Mouse (Mus musculus): ENCODE measurements around the gene Adssl1. TPM values are rescaled to one million over a fixed set of nuclear protein-coding genes. Genes with fewer than 3 reads are reported as not detected.

Adssl1 gene
- polyA plus RNA-seq, 1 experiment, result 0.90 TPM

DNA sequence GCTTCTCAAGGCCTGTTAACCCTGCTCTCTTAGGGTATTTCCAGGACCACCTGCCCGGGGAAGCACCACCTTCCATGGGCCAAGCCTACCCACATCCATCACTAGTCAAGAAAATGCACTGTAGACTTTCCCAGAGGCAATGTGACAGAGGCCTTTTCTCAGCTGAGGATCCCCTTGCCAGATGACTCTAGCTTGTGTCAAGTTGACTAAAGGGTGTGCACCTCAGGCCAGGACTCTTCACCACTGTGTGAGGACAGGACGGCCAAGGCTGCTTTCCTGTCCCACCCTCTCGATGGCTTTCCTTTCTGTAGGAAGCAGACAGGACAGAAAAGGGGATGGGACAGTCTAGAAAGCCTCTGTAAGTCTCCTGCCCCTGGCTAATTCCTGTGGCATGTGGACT lies 28.1 kb upstream of the Adssl1 start:
- WGBS, result 88% methylated on average over 3 of the region's 3 CpGs
- DNase-seq (ENCODE audit: low read depth, low spot score), result no peak

DNA sequence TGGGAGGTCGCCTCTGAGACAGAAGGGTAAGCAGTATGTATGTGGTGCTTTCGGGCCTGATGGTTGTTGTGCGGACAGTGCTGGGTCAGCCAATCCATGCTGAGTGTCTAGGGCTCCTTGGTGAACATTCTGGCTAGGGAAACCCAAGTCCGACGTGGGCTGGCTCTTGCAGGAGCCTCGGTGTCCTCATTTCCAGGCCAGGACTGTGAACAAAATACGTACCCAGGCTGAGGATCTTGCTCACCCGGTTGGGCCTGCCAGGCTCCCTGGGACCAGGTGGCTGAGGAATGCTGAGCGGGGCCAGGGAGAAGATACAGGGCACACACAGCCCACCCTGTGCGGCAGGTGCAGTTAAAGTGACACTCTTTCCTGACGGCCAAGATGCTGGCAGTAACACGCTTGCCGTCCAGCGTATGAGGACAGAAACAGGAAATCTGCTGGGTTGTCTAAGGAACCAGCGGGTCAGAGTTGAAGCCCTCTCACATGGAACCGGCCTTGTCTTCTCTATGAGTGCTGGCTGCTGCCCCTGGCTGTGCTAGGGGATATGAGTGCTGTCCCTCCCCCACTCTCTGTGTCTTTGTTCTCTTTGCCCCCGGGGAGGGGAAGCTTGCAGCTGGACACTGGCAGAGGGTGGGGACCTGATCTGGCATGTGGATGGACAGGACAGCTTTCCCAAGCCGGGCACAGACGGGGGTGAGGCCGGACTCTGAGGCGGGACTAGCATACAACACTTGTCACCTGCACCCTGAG lies 26.7 kb upstream of the Adssl1 start:
- 78% methylated on average over 21 of the region's 21 CpGs for WGBS
- no peak for DNase-seq (ENCODE audit: low read depth, low spot score)

DNA sequence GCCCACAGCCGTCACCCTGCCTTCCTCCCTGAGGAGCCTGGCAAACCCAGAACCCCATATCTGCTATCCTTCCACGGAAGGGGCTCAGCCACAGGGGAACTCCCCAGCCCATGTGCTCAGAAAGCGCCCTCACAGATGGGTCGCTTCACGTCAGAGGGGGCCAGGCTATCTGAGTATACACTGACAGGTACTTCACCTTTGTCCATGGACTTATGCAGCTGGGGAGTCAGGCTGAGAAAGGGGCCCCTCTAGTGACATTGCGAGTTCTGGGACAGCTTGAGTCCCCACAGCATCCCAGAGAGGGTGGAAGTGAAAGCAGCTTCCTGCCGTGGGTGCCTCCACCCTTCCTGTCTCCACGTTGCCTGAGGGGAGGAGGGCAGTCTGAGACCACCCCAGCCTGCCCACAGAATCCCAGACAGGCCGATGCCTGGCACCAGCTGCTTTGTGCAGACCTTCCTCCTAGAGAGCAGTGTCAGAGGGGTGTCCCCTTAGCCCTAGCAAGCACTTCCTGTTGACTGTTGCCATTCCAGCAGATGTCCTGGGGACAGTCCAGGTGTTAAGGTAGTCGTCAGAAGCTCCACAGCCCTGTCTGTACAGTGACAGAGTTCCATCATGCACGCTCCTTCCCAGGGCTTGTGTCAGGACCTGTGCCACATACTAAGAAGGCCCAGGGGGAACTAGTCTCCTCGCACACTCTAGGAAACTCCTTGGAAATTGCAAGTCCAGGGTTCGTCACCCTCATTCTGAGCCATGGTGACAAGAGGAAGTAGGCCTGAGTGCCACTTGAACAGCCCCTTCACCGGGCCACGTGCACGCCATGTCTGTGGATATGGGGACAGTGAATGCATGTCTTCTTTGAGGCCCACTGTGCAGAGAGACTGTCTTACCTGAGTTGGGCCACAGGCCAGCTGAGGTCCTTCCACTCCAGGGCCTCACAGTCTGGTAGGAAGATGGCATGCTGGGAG lies 25.6 kb upstream of the Adssl1 start:
- DNase-seq (ENCODE audit: low read depth, low spot score), result no peak
- 71% methylated on average over 16 of the region's 16 CpGs for WGBS

DNA sequence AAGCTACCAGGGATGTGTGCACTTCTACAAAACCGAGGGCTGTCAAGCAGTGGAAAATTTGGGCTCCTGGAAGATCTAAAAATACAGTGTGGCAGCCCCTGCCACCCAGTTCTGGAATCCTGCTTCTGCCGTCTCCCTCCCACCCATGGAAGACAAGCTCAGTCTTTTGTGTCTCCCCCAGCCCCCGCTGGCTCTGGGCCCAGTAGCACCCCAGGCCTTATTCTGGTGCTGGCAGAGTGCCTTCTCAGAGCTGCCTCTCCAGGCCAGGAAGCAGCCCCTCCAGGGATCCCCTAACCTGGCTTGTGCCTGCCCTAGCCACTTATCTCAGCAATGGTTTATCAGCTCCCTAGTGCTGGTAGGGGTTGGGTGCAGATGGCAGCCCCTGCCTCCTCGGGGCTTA lies 24.9 kb upstream of the Adssl1 start:
- no peak for DNase-seq (ENCODE audit: low read depth, low spot score)
- WGBS, result 72% methylated on average over 4 of the region's 4 CpGs

DNA sequence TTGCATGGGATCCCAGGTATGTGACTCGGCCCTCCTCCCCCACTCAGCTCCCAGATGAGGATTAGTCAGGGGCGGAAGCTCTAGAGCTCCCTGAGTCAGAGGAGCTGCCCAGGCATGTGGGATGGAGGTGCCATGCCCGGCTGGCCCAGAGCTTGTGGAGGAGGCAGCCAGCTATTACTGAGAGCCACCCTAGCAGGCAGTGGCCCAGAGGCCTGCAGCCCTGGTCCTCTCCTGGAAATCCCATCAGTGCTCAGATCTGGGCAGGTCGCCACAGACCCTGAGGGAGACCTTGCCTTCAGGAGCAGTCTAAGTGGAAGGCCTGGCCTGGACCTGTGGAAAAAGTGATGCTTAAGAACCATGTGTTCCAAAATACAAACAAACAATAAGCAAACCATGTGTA lies 24.2 kb upstream of the Adssl1 start:
- WGBS, result 68% methylated on average over 4 of the region's 4 CpGs
- DNase-seq (ENCODE audit: low read depth, low spot score), result no peak

DNA sequence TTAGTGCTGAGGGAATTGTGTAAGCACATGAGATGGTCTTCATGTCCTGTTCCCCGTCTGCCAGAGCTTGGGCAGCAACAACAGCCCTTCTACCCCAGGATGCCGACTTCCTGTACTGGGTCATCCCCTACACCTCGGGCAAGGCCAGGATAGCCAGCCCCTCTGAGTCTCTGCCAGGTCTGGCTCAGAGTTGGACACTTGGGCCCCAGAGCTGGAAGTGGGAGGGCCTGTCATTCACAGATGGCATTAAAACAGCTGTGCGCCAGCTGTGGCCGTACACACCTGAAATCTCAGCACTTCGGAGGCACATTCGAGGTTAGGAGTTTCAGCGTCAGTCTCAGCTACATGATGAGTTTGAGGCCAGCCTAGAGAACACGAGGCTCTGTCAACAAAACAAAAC lies 23.4 kb upstream of the Adssl1 start:
- DNase-seq (ENCODE audit: low read depth, low spot score), result no peak
- 63% methylated on average over 9 of the region's 9 CpGs for whole genome bisulfite sequencing

DNA sequence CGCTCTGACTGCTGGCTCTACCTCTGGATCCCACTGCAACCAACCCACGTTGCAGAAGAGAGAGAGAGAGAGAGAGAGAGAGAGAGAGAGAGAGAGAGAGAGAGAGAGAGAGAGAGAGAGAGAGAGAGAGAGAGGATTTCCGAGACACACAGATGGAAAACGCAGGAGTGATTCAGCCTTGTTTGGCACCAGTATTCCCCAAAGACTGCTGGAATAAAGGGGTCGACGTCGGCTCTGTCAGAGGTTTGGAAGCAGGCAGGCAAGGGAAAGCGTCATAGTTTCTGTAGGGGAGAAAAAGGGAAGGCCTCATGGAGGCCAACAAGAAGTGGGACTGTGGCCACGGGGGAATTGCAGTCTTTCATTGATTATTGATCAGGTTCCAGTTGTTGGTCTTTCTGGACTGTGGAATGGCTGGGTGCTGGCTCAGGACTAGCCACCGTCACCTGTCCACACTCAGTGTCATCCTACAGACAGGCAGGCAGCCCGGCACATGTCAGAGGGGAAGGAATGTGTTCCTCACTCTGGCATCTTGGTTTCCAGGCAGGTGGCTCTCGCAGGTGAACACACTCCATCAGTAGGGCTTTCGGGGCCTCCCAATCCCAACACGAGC lies 22.8 kb upstream of the Adssl1 start:
- no peak for DNase-seq (ENCODE audit: low read depth, low spot score)
- 79% methylated on average over 14 of the region's 14 CpGs for WGBS

DNA sequence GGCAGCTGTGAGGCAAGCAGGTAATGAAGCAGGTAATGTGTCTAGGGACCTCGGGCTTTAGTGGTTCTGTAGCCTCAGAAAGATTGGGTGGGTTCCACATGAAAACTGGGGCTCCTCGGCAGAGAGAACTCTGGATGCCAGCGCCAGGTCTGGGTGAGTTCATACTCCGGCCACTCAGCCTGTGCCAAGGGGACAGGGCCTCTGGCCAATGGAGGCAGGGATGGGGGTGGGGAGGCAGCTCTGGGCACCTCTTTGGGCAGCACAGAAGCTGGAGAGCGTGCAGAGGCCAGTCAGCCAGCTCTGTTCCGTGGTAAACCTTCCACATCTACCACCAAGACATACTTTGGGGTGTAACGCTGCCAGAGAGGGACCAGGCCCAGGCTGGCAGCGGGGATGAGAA lies 22.2 kb upstream of the Adssl1 start:
- DNase-seq (ENCODE audit: low read depth, low spot score), result no peak
- 93% methylated on average over 8 of the region's 8 CpGs for WGBS

DNA sequence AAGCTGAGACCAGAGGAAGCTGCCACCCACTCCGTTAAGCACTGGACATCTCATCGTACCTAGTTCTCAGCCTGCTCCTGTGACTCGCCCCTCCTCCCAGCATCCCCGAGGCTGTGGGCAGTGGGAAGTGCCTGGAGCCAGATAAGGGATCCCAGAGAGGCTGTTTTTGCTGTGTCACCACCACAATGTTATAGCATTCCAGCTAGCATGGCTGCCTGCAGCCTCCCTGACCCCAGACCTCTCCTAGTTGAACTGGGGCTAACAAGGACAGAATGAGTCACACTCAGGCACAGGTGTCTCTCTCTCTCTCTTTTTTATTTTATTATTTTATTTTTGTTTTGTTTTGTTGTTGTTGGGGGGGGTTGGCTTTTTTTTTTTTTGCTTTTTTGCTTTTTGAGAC lies 20.6 kb upstream of the Adssl1 start:
- WGBS, result 61% methylated on average over 4 of the region's 4 CpGs
- no peak for DNase-seq (ENCODE audit: low read depth, low spot score)

DNA sequence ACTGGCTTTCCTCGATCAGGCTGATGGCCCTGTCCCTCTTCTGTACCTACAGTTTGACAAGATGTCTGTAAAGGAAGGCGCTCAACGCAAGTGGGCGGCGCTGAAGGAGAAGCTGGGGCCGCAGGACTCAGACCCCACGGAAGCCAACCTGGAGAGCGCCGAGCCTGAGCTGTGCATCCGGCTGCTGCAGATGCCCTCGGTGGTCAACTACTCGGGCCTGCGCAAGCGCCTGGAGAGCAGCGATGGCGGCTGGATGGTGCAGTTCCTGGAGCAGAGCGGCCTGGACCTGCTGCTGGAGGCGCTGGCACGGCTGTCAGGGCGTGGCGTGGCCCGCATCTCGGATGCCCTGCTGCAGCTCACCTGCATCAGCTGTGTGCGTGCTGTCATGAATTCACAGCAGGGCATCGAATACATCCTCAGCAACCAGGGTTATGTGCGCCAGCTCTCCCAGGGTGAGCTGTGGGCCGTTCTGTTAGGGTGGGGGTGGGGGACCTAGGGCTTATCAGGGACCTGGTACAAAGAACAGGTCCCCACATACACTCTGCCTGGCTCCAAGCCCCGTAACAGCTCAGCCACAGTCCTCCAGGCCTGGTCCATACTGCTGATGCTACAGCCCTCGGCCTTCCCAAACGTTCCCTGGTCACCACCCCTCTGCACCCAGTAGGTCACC lies 19.8 kb upstream of the Adssl1 start:
- 91% methylated on average over 30 of the region's 30 CpGs for WGBS
- no peak for DNase-seq (ENCODE audit: low read depth, low spot score)

DNA sequence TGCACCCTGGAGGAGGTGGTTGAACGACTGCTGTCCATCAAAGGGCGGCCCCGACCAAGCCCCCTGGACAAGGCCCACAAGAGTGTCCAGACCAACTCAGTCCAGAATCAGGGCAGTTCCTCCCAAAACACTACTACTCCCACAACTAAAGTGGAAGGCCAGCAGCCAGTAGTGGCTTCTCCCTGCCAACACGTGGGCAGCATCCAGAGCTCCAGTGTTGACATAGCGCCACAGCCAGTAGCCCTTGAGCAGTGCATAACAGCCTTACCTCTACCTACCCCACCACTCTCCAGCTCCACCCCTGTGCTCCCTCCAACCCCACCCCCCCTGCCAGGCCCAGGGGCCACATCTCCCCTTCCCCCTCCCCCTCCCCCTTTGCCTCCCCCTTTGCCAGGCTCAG lies 15.8 kb upstream of the Adssl1 start:
- 85% methylated on average over 5 of the region's 5 CpGs for WGBS

DNA sequence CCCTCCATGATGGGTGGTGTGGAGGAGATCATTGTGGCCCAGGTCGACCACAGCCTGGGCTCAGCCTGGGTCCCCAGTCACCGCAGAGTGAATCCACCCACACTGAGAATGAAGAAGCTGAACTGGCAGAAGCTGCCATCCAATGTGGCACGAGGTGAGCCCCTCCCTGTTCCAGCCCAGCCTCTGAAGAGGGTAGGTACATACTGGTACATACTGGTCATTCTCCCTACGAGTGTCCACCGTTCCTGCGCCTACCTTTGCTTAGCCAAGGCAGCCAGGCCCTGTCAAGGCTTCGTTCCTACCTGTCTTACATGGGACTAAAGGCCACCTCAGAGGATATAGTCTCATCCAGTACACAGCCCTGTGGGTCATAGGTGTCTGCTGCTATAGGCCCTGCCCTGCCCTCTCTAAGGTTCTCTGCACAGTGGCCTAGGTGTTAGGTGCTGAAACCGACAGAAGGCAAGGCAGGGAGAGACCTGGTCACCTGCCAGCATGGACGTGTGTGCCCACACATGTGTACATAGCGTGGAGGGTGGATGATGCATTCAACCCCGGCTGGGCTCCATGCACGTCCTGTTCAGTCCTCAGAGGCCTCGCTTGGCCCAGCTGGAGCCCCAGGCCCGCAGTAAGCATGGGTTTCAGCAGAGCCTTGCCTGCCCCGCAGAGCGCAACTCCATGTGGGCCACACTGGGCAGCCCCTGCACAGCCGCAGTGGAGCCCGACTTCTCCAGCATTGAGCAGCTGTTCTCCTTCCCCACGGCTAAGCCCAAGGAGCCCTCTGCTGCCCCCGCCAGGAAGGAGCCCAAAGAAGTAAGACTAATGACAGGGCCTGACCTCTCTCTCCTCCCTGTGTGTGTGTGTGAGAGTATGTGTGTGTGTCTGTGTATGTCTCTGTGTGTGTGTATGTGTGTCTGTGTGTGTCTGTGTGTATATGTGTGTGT lies 14.9 kb upstream of the Adssl1 start:
- 72% methylated on average over 20 of the region's 20 CpGs for WGBS
- no peak for DNase-seq (ENCODE audit: low read depth, low spot score)

More for the DNA sequence above, 15.8 kb upstream of the Adssl1 start:
- no peak for DNase-seq (ENCODE audit: low read depth, low spot score)

DNA sequence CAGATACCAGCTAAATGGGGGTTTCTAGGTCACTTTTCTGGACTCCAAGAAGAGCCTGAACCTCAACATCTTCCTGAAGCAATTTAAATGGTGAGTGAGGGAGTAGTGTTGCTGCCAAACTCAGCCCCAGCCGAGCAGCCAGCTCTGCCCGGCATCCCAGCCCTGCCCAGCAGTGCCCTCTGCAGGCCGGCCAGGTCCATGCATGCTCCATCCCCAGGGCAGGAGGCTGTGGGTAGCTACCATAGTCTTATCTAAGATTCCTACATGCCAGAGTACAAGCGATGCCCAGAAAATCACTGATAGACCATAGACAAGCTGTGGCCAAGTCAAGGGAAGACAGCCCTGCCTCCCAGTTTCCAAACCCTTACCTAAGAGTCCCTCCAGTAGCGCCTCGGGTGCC lies 14.1 kb upstream of the Adssl1 start:
- DNase-seq (ENCODE audit: low read depth, low spot score), result no peak
- whole genome bisulfite sequencing, result 42% methylated on average over 6 of the region's 6 CpGs

DNA sequence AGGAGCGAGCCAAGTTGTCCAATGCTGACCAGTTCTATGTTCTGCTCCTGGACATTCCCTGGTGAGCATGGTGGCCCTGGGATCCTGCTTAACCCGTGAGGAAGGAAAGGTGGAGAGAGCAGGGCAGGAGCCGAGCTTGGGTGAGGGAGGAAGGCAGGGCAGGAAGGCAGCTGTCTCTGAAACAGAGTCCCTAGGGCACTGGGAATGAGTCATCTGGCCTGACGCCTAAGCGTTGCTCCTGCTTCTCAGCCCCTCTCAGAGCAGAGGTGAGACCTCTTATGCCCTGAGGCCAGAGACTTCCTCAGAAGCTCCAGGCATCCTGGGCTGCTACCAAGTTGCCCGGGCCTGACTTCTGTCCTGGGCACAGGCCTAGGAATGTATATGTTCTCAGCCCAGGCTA lies 12.8 kb upstream of the Adssl1 start:
- WGBS, result 71% methylated on average over 6 of the region's 6 CpGs
- DNase-seq (ENCODE audit: low read depth, low spot score), result no peak

DNA sequence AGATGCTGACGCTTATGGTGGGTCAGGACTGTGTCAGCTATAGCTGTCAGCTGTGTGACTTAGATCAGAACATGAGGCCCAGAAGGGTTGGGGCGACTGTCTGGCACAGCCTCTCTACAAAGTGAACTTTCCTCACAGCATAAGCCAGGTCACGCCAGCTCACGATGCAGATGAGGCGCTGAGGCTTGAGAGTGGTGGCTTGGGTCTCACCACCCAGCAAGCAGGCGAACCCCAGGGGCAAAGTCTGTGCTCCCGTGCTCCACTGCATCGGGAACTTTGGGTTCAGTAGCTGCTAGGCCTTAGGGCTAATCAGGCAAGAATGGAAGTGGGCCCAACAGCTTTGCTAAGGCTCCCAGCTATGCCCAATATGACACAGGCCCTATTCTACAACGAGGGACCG lies 10.8 kb upstream of the Adssl1 start:
- no peak for DNase-seq (ENCODE audit: low read depth, low spot score)
- 93% methylated on average over 10 of the region's 10 CpGs for WGBS

DNA sequence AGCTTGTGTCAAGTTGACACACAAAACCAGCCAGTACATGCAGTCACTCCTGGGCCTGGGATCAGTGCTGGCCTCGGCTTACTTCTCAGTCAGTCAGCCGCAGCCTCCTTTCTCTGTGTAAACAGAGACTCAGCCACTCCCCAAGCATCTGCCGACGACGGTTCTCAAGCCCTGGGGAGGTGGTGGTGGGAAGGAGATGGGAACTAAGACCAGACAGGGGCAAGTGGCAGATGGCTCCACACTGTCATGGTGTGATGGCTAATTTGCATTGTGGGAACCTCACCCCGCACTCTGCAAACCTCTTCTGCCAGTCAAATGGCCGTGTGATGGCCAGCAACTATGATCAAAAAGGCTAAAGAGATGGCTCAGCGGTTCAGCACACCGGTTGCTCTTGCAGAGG lies 3.2 kb upstream of the Adssl1 start:
- whole genome bisulfite sequencing, result 47% methylated on average over 9 of the region's 9 CpGs
- no peak for DNase-seq (ENCODE audit: low read depth, low spot score)

DNA sequence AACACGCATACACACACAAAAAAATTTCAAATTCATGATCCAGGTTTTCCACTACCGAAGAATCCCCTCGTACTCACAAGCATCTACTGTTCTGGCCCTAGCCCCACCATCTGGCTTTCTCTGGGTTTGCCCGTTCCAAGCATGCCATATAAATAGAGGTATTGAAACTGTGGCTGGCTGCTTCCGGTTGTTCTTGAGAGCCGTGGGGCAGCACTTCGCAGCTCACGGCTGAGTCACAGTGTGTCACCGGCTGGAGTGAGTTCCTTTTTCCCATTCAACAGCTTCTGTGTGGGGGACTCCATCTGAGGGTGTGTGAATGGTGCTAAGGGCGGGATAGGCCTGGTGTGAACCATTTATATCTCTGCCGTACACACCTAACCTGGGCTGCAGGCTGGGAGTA lies 2.7 kb upstream of the Adssl1 start:
- 68% methylated on average over 11 of the region's 11 CpGs for WGBS
- DNase-seq (ENCODE audit: low read depth, low spot score), result no peak

DNA sequence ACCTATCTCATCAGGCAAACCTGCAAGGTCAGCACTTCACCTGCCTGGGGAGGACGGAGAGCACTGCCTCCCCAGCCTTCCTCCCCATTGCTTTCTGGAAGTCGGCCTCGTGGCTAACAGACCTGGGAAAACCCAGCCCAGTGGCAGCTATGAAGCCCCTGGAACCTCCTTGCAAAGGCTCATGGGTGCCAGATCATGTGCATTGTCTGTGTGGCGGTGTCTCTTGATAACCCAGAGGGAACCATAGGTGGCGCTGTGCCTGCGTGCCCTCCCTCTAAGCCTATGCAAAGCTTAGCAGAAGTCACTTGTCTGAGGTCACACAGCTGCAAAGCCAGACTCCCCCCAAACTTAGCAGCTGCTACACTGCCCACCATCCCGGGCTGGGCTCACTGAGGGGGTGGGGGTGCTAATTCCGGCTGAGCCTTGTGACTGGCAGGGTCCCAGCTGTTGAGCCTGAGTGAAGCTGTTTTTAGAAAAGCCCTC lies 1.9 kb upstream of the Adssl1 start:
- no peak for DNase-seq (ENCODE audit: low read depth, low spot score)
- WGBS, result 25% methylated on average over 8 of the region's 8 CpGs
